Mouse (Mus musculus) liver, adult 2 months (tissue): Measurements from ENCODE around the gene Pja2. TPM values are rescaled to one million over a fixed set of nuclear protein-coding genes. Genes with fewer than 3 reads are reported as not detected.

ENCODE experiments used
- DNase-seq: peaks from one replicate; pipeline ENCODE4 v3.0.0-alpha.2; 2011; ENCODE audit warnings: low read depth, low spot score; ENCODE audit errors: extremely low read depth
- H3K27ac ChIP-seq: fragments of 200-500 bp; replicated peaks from 2 replicates; pipeline ENCODE4 v1.5.1; 2012; ENCODE audit warnings: low read depth, mild to moderate bottlenecking, control low read depth, inconsistent platforms, low read length; ENCODE audit not compliant: insufficient read depth
- H3K27me3 ChIP-seq: fragments of 200-500 bp; 2 replicates; pipeline ENCODE4 v1.6.1; 2012; ENCODE audit warnings: mild to moderate bottlenecking, moderate library complexity, low read length, inconsistent platforms; ENCODE audit not compliant: control insufficient read depth, insufficient read depth
- H3K36me3 ChIP-seq: fragments of 200-500 bp; 2 replicates; pipeline ENCODE4 v1.6.1; 2012; ENCODE audit warnings: low read length, inconsistent platforms; ENCODE audit not compliant: control insufficient read depth, insufficient read depth
- H3K4me1 ChIP-seq: fragments of 200-500 bp; 2 replicates; pipeline ENCODE4 v1.6.1; 2011; ENCODE audit warnings: low read length; ENCODE audit not compliant: control insufficient read depth, insufficient read depth
- H3K4me3 ChIP-seq: fragments of 200-500 bp; 2 replicates; pipeline ENCODE4 v1.5.1; 2011; ENCODE audit warnings: low read depth, mild to moderate bottlenecking, control low read depth, low read length, moderate library complexity; ENCODE audit not compliant: insufficient read depth
- H3K79me2 ChIP-seq: fragments of 200-500 bp; 2 replicates; pipeline ENCODE4 v1.6.1; 2012; ENCODE audit warnings: inconsistent platforms, mild to moderate bottlenecking, low read length, moderate library complexity; ENCODE audit not compliant: control insufficient read depth, insufficient read depth
- H3K9ac ChIP-seq: fragments of 200-500 bp; 2 replicates; pipeline ENCODE4 v1.6.1; 2012; ENCODE audit warnings: low read depth, mild to moderate bottlenecking, control low read depth, inconsistent platforms, low read length
- CTCF ChIP-seq: fragments of 200-500 bp; IDR thresholded peaks from 2 replicates; pipeline ENCODE4 v1.5.1; 2011; ENCODE audit warnings: low read depth, low read length, control low read depth
- POLR2A ChIP-seq: fragments of 200-500 bp; IDR thresholded peaks from 2 replicates; pipeline ENCODE4 v1.6.1; 2011; ENCODE audit warnings: low read length, control low read depth; ENCODE audit not compliant: insufficient read depth; ENCODE audit errors: extremely low read depth
- WGBS: fragments of 180-500 bp; shearing (Covaris S2); methylation state at CpG from one replicate; pipeline ENCODE4 v1.1.7; 2018; 5-methylcytosine and 5-hydroxymethylcytosine counted together
- polyA plus RNA-seq: library from polyadenylated mRNA; depleted of rRNA; stranded (reverse); fragments of >200 nt; gene quantifications from 2 replicates; pipeline ENCODE4 v1.2.3, GENCODE M21; 2012
- total RNA-seq: library from RNA; depleted of rRNA; stranded (reverse); fragments of >200 nt; gene quantifications from 2 replicates; pipeline ENCODE4 v1.2.3, GENCODE M21; 2014

The Pja2 gene
- total and polyA plus RNA-seq, 2 experiments: 5.5 to 21.6 TPM

DNA sequence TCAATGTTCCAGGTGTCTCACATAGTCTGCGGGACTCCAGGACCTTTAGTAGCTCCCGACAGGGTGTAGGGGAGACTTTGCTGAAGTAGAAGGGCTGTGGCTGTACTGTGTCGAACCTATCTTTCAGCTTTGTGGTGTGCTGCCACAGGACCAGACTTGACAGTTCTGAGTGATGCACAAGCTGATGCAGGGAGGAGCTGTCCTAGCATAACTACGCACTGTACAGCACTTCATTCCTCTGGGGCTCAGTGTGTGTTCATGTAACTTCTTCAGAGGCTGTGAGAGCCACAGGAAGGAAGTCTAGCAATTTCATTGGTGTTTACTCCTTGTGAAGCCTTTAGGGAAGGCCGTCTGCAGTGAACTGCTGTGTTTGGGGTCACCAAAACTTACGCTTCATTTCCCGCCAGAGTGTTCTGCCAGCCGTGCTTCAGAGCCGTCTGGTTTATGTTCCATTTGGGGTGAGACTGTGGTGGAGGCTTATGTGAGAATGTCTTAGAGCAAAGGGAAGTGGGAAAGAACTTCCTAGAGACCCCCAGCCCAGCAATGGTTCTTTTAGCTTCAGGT, 54.0 kb downstream of the Pja2 start:
- no peaks in the 10 kb centered on the region for H3K27me3 ChIP-seq
- H3K79me2 ChIP-seq: no peaks in the 10 kb centered on the region
- WGBS: 81% methylated on average over 9 of the region's 9 CpGs
- peaks cover 3% of the 10 kb centered on the region; the same call in 1 of the 2 replicates for H3K36me3 ChIP-seq
- H3K27ac ChIP-seq: no peak overlapping the region
- H3K9ac ChIP-seq: no peak overlapping the region
- H3K4me1 ChIP-seq: no peaks in the 10 kb centered on the region; the same call in 1 of the 2 replicates
- no peak overlapping the region for H3K4me3 ChIP-seq
- no peak for DNase-seq
- TF ChIP-seq POLR2A: no peak
- TF ChIP-seq CTCF: no peak

DNA sequence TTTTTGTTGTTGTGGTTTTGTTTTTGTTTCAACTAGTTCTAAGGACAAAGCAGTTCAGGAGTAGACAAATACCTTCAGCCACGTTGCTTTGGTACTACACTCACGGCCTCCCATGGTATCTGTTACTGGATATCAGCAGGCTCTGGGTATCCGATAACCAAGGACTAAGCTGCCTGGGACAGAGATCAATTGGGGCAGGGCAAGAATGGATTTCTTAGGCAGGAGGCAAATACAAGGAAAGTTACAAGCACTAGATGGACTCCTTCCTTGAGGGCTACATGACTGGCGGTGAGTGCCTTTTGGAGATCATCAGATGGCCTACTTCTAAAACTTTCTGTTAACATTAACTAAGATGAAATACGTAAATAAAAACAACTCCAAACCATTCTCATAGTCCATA, 55.0 kb downstream of the Pja2 start:
- TF ChIP-seq POLR2A (no peak), CTCF (no peak)

DNA sequence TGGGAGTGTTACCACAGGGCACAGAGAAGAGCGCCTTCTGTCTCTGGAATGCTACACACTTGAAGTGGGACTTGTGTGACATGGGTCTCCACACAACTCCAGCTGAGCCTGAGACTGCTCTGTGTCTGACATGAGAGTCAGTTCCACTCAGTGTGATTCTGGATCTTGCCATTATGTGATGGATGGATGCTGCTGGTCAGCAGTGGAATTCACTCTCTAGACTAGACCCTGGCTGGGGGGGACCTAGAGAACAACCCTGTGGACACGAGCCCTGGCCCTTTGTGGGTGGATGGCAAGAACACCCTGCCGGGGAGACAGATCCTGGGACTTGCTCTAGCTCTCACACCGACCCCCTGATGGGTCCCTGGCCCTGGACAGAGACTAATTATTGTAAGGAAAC, 56.5 kb downstream of the Pja2 start:
- WGBS: 96% methylated on average over 4 of the region's 4 CpGs
- Histone ChIP-seq H3K9ac (no peak overlapping the region), H3K4me1 (no peaks in the 10 kb centered on the region; the same call in 1 of the 2 replicates), H3K27ac (no peak overlapping the region), H3K36me3 (no peaks in the 10 kb centered on the region; the same call in 1 of the 2 replicates), H3K4me3 (no peak overlapping the region), H3K27me3 (no peaks in the 10 kb centered on the region), H3K79me2 (no peaks in the 10 kb centered on the region)
- no peak for DNase-seq
- TF ChIP-seq CTCF (no peak), POLR2A (no peak)

More for the DNA sequence above, 55.0 kb downstream of the Pja2 start:
- no peaks in the 10 kb centered on the region; the same call in 1 of the 2 replicates for H3K36me3 ChIP-seq
- no peak overlapping the region for H3K9ac ChIP-seq
- H3K27me3 ChIP-seq: no peaks in the 10 kb centered on the region
- no peaks in the 10 kb centered on the region; the same call in 1 of the 2 replicates for H3K4me1 ChIP-seq
- no peak for DNase-seq
- H3K79me2 ChIP-seq: no peaks in the 10 kb centered on the region
- no peak overlapping the region for H3K4me3 ChIP-seq
- H3K27ac ChIP-seq: no peak overlapping the region
- 96% methylated on average over 5 of the region's 5 CpGs for WGBS

DNA sequence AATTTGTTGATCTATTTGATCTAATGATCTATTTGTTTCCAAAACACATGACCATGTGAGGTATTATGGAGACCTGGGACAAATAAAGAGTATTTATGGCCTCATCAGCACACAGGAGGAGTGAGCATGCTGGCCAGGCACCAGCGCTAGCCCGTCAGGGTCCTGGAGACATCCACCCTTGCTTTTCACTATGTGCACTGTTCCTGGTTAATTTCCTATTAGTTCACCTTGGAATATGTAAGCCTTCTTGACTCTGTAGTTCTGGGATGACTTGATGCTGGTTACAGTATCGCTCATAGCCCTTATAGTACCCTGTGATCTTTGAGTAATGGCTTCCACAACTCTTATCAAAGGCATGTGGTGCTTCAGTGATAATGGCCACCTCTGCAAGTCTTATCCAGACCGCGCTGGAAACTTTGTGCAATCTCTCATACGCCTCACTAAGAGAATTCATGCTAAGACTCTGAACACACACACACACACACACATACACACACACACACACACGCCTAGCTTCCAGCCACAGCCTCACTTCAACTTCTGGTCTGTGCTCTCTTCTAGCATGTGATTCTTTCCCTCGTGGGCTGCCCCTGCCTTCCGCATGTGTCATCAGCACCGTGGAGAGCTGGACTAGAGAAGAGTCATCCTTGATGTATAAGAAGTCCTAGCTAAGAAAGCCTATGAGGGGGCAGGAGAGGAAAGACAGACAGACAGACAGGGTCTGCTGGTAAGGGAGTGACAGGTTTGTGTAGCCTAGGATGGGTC, 57.2 kb downstream of the Pja2 start:
- H3K4me3 ChIP-seq: no peak overlapping the region
- H3K36me3 ChIP-seq: no peaks in the 10 kb centered on the region; the same call in 1 of the 2 replicates
- no peaks in the 10 kb centered on the region for H3K27me3 ChIP-seq
- no peak overlapping the region for H3K27ac ChIP-seq
- no peak for DNase-seq
- no peaks in the 10 kb centered on the region for H3K79me2 ChIP-seq
- H3K4me1 ChIP-seq: no peaks in the 10 kb centered on the region; the same call in 1 of the 2 replicates
- WGBS: 94% methylated on average over 10 of the region's 10 CpGs
- TF ChIP-seq POLR2A: no peak
- TF ChIP-seq CTCF: no peak
- H3K9ac ChIP-seq: no peak overlapping the region

DNA sequence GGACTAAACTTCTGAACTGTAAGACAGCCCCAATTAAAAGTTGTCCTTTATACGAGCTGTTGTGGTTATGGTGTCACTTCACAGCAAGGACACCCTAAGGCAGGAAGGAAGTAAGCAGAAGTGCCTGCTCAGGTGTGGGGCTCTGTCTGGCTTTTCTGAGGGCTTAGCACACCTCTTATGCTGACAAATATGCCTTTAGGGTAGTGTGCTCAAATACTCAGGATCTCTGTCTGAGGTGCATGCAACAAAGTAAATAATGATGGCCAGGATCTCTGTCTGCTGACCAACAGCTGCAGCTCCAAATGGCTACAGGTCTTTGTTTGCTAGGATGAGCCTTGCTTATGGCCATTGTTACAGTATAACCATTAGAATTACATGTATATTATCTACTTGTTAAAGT, 71.1 kb downstream of the Pja2 start:
- H3K36me3 ChIP-seq: no peaks in the 10 kb centered on the region
- H3K9ac ChIP-seq: no peak overlapping the region
- no peaks in the 10 kb centered on the region for H3K27me3 ChIP-seq
- H3K79me2 ChIP-seq: no peaks in the 10 kb centered on the region
- no peak for DNase-seq
- TF ChIP-seq CTCF (no peak), POLR2A (no peak)
- H3K4me1 ChIP-seq: no peaks in the 10 kb centered on the region
- H3K4me3 ChIP-seq: no peak overlapping the region
- H3K27ac ChIP-seq: no peak overlapping the region
- 90% methylated on average over 1 of the region's 1 CpGs for WGBS

DNA sequence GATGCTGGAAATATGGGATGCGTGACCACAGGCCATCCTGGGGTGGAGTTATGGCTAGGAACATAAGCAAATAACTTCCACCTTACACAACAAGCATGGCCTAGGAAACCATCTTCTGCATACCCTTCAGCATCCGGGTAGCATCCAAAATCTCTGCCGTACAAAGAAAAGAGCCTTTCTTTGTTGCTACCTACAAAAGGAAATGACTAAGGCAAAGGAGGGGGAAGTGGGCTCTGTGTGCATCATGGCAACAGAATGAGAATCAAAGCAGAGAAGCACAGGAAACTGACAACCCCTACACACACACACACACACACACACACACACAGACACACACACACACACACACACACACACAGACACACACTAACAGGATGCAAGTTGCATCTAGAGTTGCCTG, 83.5 kb downstream of the Pja2 start:
- no peaks in the 10 kb centered on the region for H3K36me3 ChIP-seq
- H3K27me3 ChIP-seq: no peaks in the 10 kb centered on the region
- 75% methylated on average over 3 of the region's 3 CpGs for WGBS
- no peak overlapping the region for H3K4me3 ChIP-seq
- H3K27ac ChIP-seq: no peak overlapping the region
- no peak for TF ChIP-seq CTCF
- no peak for TF ChIP-seq POLR2A
- H3K4me1 ChIP-seq: no peaks in the 10 kb centered on the region
- H3K9ac ChIP-seq: no peak overlapping the region
- DNase-seq: no peak
- no peaks in the 10 kb centered on the region for H3K79me2 ChIP-seq
